Mouse (Mus musculus): Measurements from ENCODE around the gene Etv6.

Etv6 gene

GRCm38 (mm10) chr6:134140718-134141615 lies 105.5 kb downstream of the Etv6 start:
- CTCF ChIA-PET, result no interaction called here

- CTCF ChIA-PET, result interaction anchor here (0.5 to 0.6 kb wide), 2 partner anchors 84 to 168 kb away, joined by 3 read pairs; no protein-coding TSS in a partner anchor
Measured at GRCm38 (mm10) chr6:134141616-134142165, 106.2 kb downstream of the Etv6 start.

- CTCF ChIA-PET, result no interaction called here
Measured at GRCm38 (mm10) chr6:134142700-134143099, 107.2 kb downstream of the Etv6 start.

- CTCF ChIA-PET, result no interaction called here
Measured at GRCm38 (mm10) chr6:134143649-134144097, 108.2 kb downstream of the Etv6 start.

GRCm38 (mm10) chr6:134144231-134145130 lies 109.0 kb downstream of the Etv6 start:
- CTCF ChIA-PET, result no interaction called here

GRCm38 (mm10) chr6:134147596-134148442 lies 112.3 kb downstream of the Etv6 start:
- CTCF ChIA-PET, result interaction anchor here (0.5 to 0.6 kb wide), 2 partner anchors 9 to 37 kb away, joined by 4 to 5 read pairs; no protein-coding TSS in a partner anchor

- CTCF ChIA-PET, result no interaction called here
Measured at GRCm38 (mm10) chr6:134148443-134148942, 113.0 kb downstream of the Etv6 start.

- CTCF ChIA-PET, result no interaction called here
Measured at GRCm38 (mm10) chr6:134149606-134150005, 114.1 kb downstream of the Etv6 start.

GRCm38 (mm10) chr6:134151022-134151680 lies 115.7 kb downstream of the Etv6 start:
- CTCF ChIA-PET, result no interaction called here

GRCm38 (mm10) chr6:134151853-134152505 lies 116.5 kb downstream of the Etv6 start:
- CTCF ChIA-PET, result no interaction called here

GRCm38 (mm10) chr6:134152539-134152938 lies 117.0 kb downstream of the Etv6 start:
- CTCF ChIA-PET, result no interaction called here

- CTCF ChIA-PET, result interaction anchor here (0.6 kb wide), 1 partner anchor 127 kb away, joined by 3 read pairs; no protein-coding TSS in a partner anchor
Measured at GRCm38 (mm10) chr6:134154746-134155145, 119.2 kb downstream of the Etv6 start.

- CTCF ChIA-PET, result no interaction called here
Measured at GRCm38 (mm10) chr6:134155900-134156623, 120.6 kb downstream of the Etv6 start.

- CTCF ChIA-PET, result no interaction called here
Measured at GRCm38 (mm10) chr6:134157533-134158115, 122.1 kb downstream of the Etv6 start.

GRCm38 (mm10) chr6:134158201-134158600 lies 122.7 kb downstream of the Etv6 start:
- CTCF ChIA-PET, result no interaction called here

GRCm38 (mm10) chr6:134159672-134160071 lies 124.2 kb downstream of the Etv6 start:
- CTCF ChIA-PET, result interaction anchor here (0.5 kb wide), 1 partner anchor 110 kb away, joined by 3 read pairs; no protein-coding TSS in a partner anchor

- CTCF ChIA-PET, result interaction anchor here (0.6 kb wide), 1 partner anchor 39 kb away, joined by 3 read pairs; no protein-coding TSS in a partner anchor
Measured at GRCm38 (mm10) chr6:134161040-134161439, 125.5 kb downstream of the Etv6 start.

- CTCF ChIA-PET, result no interaction called here
Measured at GRCm38 (mm10) chr6:134163346-134163745, 127.8 kb downstream of the Etv6 start.

- CTCF ChIA-PET, result no interaction called here
Measured at GRCm38 (mm10) chr6:134164356-134164755, 128.9 kb downstream of the Etv6 start.
